Mouse (Mus musculus): ENCODE data around the gene Fignl2.
A peak's percentile ranks its signal among the peaks of the same experiment; 100 is the strongest.
"Not testable (repeated sequence)": the region's sequence is repeated elsewhere in the genome, so short reads cannot be mapped to it uniquely, and the experiment has no call there.

The Fignl2 gene

GRCm38 (mm10) chr15:101077813-101078730 is at the start of gene Fignl2:
Gene Fignl2, minus strand, starts transcription at chr15:101078567.
- peak; percentile 61 for DNase-seq (ENCODE audit: low read depth)

DNA sequence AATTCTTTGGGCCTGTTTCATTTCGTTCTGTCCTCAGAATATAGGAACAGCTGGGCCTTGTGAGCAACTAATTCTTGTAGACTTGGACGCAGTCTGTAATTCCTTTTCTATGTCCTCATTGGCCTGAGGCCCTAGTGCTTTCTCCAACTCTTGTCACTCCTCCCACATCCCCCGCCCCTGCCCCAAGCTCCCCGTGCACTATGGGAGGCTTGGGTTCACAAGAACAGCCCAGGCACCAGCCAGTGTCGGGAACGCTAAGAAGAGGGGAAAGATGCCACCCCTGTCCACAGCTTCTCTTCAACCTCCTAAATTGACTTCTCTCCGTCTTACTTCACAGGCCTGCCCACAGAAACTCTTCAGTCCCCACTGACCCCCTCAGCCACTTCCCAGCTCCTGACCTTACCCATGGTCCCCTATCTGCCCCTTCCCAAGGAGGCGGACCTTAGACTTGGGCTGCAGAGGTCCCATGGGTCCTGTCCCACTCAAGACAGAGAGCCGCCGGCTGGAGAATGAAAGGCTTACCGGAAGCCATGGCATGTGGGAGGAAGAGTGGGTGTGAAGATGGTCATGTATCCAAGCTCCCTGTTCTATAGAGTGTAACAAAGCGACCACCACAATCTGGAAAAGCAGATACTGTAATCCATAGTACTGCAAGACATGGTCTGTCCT is 48.6 kb upstream of the Fignl2 start:
- peak; percentile 49 for DNase-seq (ENCODE audit: low read depth)

DNA sequence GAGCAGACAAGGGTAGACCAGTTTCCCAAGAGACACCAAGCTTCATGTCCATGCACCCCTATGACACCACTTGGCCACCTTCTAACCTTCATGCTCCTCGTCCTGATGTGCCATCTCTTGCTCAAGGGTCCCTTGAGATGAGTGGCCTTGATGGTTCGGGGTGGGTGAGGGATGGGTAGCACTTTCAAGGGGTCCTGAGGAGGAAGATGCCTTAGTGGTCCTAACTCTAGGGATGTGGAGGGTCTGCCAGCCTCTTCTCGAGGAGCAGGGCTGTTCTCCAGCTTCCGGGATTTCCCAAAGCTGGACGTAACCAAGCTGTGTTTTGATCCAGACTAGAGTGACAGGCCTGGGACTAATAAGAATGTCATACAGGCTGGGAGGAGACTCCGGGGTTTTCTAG is 47.2 kb upstream of the Fignl2 start:
- DNase-seq (ENCODE audit: low read depth), result no peak

- no peak for DNase-seq (ENCODE audit: low read depth)
Measured at GRCm38 (mm10) chr15:101123202-101123601, 44.8 kb upstream of the Fignl2 start.

DNA sequence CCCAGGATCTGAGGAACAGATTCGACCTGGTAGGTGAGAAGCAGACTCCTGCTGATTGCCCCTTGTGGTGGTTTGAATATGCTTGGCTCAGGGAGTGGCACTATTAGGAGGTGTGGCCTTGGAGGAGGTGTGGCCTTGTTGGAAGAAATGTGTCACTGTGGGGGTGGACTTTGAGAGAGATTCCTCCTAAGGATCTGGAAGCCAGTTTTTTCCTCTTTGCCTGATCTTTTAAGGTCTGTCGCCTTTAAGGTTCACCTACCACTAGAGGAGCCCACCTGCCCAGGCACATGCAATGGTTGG is 43.9 kb upstream of the Fignl2 start:
- DNase-seq (ENCODE audit: low read depth), result peak; percentile 42

GRCm38 (mm10) chr15:101121411-101122289 is 43.3 kb upstream of the Fignl2 start:
- no peak for DNase-seq (ENCODE audit: low read depth)

DNA sequence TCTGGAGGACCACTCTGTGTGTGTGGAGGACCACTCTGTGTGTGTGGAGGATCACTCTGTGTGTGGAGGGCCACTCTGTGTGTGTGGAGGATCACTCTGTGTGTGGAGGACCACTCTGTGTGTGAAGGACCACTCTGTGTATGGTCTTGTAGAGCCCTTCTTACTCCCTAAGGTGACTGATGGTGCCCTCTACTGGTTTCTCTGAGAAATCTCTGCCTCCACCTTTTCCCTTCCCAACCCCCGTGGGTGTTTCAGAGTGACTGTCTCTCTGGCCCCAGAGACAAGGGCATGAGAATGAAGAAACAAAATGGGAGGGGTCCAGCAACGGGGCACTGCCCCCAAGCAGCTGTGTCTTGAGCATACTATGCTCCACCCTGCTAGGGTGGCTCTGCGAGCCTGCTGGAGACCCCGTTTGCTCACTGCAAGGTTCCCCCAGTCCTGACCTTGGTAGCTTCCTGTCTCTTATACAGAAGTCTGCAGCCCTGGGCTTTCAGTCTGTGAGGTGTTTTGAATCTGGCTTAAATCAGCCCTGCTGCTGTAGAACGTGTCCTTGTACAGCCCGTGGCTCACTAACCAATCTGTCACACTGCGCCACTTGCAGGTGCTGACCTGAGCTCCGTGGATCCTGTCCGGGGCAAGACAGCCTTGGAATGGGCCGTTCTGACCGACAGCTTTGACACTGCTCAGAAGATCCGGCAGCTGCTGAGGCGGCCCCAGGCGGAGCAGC is 40.2 kb upstream of the Fignl2 start:
- peak; percentile 48 for DNase-seq (ENCODE audit: low read depth)

GRCm38 (mm10) chr15:101115511-101116110 is 37.2 kb upstream of the Fignl2 start, which contains the start of gene Ankrd33:
Gene Ankrd33, plus strand, starts transcription at chr15:101115755.
- DNase-seq (ENCODE audit: low read depth), result no peak

- not testable (repeated sequence) for DNase-seq (ENCODE audit: low read depth)
Measured at GRCm38 (mm10) chr15:101113778-101114177, 35.4 kb upstream of the Fignl2 start.

DNA sequence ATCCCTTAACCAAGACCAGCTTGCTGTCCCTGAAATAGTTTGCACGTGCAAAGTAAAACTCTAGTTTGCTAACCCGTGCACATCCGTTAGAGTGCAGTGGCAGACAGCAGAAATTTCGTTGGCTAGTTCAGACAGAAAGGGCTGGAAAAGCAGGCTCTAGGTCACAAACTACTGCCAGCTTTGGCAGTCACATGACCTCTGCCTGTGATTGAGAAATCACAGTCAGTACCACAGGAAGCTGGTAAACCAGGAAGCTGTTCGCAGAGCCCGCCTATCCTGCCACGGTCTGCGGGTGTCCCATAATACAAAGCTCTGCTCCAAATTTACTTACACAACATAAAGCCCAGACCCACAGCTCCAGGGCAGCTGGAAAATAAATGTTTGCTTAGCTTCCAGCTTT is 34.8 kb upstream of the Fignl2 start:
- DNase-seq (ENCODE audit: low read depth), result peak; percentile 67

GRCm38 (mm10) chr15:101107906-101108671 is 29.7 kb upstream of the Fignl2 start:
- no peak for DNase-seq (ENCODE audit: low read depth)

DNA sequence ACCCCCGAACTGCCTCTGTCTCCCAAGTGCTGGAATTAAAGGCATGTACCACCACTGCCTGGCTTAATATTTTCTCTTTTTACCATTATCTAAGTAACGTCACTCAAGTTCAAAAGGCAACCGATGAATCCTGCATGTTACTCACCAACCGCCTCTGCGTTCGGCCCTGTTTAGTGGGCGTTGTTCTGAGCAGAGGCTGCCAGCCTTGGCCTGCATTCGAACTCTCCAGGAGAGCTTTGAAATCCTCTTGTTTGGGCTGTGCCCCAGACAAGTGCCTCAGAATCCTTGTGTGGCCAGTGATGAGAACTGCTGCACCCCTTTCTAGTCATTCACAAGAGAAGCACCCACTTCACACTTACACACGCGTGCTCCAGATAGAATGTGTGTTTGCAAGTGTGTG is 27.6 kb upstream of the Fignl2 start:
- DNase-seq (ENCODE audit: low read depth), result peak; percentile 36

- DNase-seq (ENCODE audit: low read depth), result peak; percentile 82
Measured at GRCm38 (mm10) chr15:101105496-101105994, 27.2 kb upstream of the Fignl2 start.

DNA sequence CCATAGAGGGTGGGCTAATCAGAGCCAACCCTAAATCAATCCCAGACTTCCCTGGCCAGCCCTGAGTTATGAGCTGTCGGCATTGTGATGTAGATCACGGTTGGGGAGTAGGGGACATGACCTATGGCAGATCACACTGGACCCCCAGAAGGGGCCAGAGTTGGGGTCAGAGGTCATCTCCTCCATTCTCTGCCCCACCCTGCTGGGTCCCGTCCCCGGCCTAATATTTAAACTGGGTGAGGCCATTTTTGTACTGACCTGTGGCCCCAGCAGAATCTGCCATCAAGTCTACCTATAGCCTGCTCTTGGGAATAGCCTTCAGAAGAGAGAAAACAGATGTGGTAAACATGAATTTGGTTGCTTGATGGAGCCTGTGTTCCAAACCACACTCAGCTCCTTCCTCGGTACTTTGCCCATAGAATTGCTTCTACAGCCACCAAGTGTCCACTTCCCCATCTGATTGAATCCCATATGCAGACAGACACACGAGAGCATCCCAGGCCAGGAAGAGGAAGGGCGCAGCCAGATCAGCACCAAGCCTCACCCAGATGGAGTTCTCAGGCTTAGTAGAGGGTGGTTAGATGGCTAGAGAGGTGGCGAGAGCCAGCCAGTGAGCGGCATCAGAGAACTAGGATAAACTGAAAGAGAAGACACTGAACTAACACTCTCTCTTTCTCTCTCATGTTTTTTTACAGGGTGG is 25.4 kb upstream of the Fignl2 start:
- no peak for DNase-seq (ENCODE audit: low read depth)

GRCm38 (mm10) chr15:101100996-101101395 is 22.6 kb upstream of the Fignl2 start:
- no peak for DNase-seq (ENCODE audit: low read depth)

DNA sequence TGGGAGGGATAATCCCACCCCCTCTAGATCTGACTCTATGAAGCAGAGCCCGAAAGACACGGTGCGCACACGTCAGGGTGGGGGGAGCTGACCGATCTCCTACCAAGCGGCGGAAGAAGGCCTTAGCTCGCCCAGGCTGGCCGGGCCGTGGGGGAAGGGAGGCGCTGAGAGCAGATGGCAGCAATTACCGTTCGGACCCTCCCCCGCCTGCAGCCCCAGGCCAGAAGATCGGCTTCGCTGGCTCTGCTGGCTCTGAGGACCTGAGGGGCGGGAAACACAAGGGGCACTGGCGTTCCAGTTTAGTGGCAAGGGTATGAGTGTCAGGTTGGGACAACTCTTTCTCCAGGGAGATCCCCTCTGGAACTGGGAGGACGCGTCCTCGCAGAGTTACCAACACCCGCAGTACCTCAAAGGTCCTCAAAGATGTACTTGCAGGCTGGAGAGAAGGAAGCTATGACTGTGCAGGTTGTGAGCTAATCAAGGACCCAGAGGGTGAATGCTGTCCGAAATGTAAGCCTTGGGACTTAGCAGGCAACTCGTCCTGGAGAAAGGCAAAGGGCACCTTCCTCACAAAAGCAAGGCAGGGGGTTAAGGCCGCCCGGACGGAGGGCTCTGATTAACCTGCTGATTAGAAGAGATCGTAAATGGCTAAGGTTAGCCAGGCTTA is 19.8 kb upstream of the Fignl2 start:
- DNase-seq (ENCODE audit: low read depth), result no peak

- DNase-seq (ENCODE audit: low read depth), result no peak
Measured at GRCm38 (mm10) chr15:101095392-101095791, 17.0 kb upstream of the Fignl2 start.

GRCm38 (mm10) chr15:101094979-101095378 is 16.6 kb upstream of the Fignl2 start:
- DNase-seq (ENCODE audit: low read depth), result no peak

GRCm38 (mm10) chr15:101093988-101094387 is 15.6 kb upstream of the Fignl2 start:
- DNase-seq (ENCODE audit: low read depth), result no peak
